Mouse (Mus musculus) gastrocnemius, adult 2 months (tissue): Measurements from ENCODE around the gene Cnfn. TPM values are rescaled to one million over a fixed set of nuclear protein-coding genes. Genes with fewer than 3 reads are reported as not detected.

ENCODE experiments used
- DNase-seq: peaks from one replicate; pipeline ENCODE4 v3.0.0; 2022
- H3K27ac ChIP-seq: fragments of 200-600 bp; 2 replicates; pipeline ENCODE4 v1.8.1; 2022; ENCODE audit warnings: mild to moderate bottlenecking
- H3K4me3 ChIP-seq: fragments of 200-600 bp; 2 replicates; pipeline ENCODE4 v1.8.1; 2022; ENCODE audit warnings: mild to moderate bottlenecking, moderate library complexity
- CTCF ChIP-seq: fragments of 200-600 bp; IDR thresholded peaks from 2 replicates; pipeline ENCODE4 v1.8.1; 2022; ENCODE audit warnings: antibody characterized with exemption, mild to moderate bottlenecking, moderate library complexity
- intact Hi-C: fragments of 180-260 bp; cut with DNase I; formaldehyde crosslinking; loops from one replicate; pipeline ENCODE4 v1.15.1; 2025
- total RNA-seq, 2 experiments: library from RNA; stranded (reverse); gene quantifications; 2 replicates each; pipeline ENCODE4 v1.2.3; 2021

Cnfn gene
- total RNA-seq, 2 experiments from 2014 or later, result not detected

DNA sequence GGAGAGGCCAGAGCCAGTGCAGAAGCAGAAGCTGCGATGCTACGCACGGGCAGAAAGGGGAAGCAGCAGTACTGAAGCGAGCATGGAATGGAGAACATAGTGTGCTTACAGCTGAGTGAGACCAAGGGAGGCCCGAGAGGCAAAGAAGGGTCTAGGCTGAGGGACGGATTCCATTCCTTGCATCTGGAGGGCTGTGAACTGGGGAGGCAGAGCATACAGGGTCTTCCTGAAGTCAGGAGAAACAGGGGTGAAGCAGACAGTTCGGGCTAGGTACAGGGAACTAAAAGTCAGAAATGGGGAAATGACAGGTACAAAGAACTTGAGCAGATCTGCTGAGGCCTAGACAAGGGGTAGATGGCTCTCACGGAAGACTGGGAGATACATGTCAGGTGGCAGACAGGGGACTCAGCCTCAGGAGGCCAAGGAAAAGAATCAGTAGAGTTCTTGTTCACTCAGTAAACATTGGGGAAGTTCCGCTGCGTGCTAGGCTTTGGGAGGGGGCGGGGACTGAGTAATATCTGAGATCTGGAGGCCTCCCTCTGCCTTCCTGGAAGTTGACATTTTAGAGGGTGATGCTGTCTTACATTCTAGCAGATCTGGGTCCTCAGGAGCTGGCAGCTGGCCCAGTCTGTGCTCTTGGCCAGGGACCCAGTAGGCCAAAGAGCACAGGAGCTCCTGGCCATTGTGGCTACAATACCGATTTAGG is 16.5 kb upstream of the Cnfn start:
- Histone ChIP-seq H3K27ac (peak overlapping the region; percentile 91), H3K4me3 (peak overlapping the region; percentile 72)
- intact Hi-C loops, result loop anchor here (5.0 kb wide), 2 partner anchors 104 to 149 kb away; partner anchors contain the start of gene Gsk3a
- TF ChIP-seq CTCF, result no peak
- DNase-seq, result peak; percentile 81

GRCm38 (mm10) chr7:25385259-25385658 is 15.7 kb upstream of the Cnfn start:
- intact Hi-C loops, result loop anchor here (5.0 kb wide), 2 partner anchors 103 to 148 kb away; partner anchors contain the start of gene Gsk3a
- H3K4me3 ChIP-seq, result peak overlapping the region; percentile 72
- TF ChIP-seq CTCF, result no peak
- H3K27ac ChIP-seq, result peak overlapping the region; percentile 91; the same call in 1 of the 2 replicates
- no peak for DNase-seq

GRCm38 (mm10) chr7:25384818-25385217 is 15.3 kb upstream of the Cnfn start:
- TF ChIP-seq CTCF, result no peak
- peak overlapping the region; percentile 40; the same call in 1 of the 2 replicates for H3K27ac ChIP-seq
- intact Hi-C loops, result loop anchor here (5.0 kb wide), 3 partner anchors 68 to 148 kb away; partner anchors contain the start of genes Gsk3a and Megf8
- DNase-seq, result no peak
- H3K4me3 ChIP-seq, result peak overlapping the region; percentile 72

DNA sequence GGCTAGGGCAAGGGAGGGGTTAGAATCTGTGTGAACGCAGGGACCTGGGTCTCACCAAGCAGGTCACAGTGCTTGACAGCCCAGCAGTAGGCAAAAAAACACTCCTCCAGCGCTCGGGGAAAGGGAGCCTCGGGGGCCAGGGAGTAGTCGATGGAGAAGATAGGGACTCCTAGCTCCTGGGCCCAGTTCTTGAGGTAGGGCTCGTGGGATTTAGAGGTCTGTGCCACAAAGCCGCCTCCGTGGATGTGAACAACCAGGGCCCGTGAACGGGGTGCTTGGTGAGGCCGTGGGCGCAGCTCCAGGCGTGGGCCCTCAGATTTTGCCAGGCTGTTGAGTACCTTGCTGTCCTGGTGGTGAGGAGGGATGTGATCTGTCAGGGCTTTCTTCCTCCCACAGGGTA is 14.8 kb upstream of the Cnfn start:
- intact Hi-C loops, result loop anchor here (5.0 kb wide), 1 partner anchor 67 kb away; the partner anchor contains the start of gene Megf8
- no peak for DNase-seq
- Histone ChIP-seq H3K27ac (no peak overlapping the region; the same call in 1 of the 2 replicates), H3K4me3 (peak overlapping the region; percentile 72; the same call in 1 of the 2 replicates)
- no peak for TF ChIP-seq CTCF

- no peak overlapping the region for H3K4me3 ChIP-seq
- intact Hi-C loops, result loop anchor here (5.0 kb wide), 1 partner anchor 67 kb away; the partner anchor contains the start of gene Megf8
- DNase-seq, result no peak
- TF ChIP-seq CTCF, result no peak
- no peak overlapping the region for H3K27ac ChIP-seq
Measured at GRCm38 (mm10) chr7:25383891-25384290, 14.4 kb upstream of the Cnfn start.

DNA sequence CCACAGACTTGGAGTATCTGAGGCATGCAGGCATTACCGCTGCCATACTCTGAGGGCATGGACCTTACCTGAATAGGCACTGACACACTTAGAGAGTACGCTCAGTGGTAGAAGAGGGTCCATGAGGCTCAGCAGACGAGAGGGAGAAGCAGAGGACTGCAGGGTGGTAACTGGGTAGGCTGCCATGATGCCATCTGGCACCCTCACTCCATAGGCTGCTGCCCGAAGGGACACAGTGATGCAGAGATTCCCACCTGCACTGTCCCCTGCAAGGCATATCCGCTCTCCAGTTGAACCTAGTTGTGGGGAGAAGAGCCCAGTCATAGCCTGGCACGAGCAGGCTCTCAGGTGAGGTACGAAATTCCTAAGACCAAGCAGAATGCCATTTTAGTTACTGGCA is 13.9 kb upstream of the Cnfn start:
- H3K4me3 ChIP-seq, result no peak overlapping the region
- intact Hi-C loops, result loop anchor here (5.0 kb wide), 1 partner anchor 66 kb away; the partner anchor contains the start of gene Megf8

GRCm38 (mm10) chr7:25382541-25382940 is 13.0 kb upstream of the Cnfn start:
- TF ChIP-seq CTCF, result no peak
- Histone ChIP-seq H3K27ac (no peak overlapping the region), H3K4me3 (no peak overlapping the region)
- intact Hi-C loops, result loop anchor here (5.0 kb wide), 1 partner anchor 65 kb away; the partner anchor contains the start of gene Megf8
- DNase-seq, result no peak

More for the DNA sequence above, 13.9 kb upstream of the Cnfn start:
- no peak for DNase-seq
- no peak overlapping the region for H3K27ac ChIP-seq
- no peak for TF ChIP-seq CTCF

DNA sequence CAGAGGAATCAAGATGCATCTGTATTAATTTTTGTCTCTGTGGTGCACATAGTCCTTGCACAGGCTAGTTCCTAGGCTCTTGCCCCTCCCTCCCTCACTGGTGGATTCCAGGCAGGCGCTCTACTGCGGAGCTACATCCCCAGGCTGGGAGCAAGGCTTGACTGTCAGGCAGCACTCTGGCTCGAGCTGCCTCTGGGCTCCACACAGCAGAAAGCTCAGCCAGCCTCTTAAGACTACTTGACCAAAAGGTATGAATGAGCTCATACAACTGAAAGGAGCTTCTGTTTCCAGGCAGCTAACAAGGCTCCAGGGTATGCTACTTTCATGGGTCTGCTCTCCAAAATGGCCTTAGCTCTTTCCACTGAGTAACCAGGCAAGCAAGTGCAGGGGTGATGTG is 11.8 kb upstream of the Cnfn start:
- no peak overlapping the region for H3K4me3 ChIP-seq
- H3K27ac ChIP-seq, result no peak overlapping the region
- no peak for DNase-seq
- TF ChIP-seq CTCF, result no peak
- intact Hi-C loops, result loop anchor here (5.0 kb wide), 1 partner anchor 64 kb away; the partner anchor contains the start of gene Megf8

DNA sequence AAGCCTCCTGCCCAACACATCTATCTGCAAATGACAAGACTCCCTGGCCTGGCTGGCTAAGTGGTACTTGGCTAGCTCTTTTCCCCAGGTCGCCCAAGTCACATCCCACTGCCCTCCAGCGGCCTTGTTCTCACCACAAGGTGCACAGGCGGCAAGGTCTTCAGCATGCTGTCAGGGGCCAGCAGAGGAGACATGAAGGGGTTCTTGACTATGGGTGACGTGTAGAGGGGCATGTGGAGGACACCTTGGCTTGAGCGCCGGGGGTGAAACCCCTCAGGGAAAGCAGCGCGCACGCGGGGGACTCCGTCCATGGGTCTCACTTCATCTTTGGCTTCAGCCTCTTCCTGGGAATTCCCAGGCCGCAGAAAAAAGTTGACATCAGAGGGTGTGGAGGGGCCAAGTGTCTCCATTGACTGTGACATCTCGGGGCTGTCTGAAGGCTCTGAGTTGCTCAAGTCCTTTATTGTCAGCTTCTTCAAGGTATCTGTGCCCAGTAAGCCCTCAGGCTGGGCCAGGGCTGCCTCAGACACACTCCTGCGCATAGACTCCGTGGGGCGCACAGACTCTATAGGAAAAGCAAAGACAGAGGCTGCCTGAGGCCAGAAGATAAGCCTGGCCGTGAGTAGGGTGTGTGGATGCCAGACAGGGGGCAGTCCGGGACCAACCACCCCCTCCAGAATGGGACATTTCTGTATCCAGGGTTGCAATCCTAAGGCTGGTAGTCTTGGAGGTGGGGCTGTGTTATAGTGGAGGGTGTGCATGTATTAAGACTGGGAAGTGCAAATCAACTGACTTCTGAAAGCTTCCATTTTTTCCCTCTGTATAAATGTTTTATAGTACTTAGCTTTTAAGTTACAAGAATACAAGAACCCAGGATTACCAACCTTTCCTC is 11.1 kb upstream of the Cnfn start:
- no peak for TF ChIP-seq CTCF
- intact Hi-C loops, result loop anchor here (5.0 kb wide), 1 partner anchor 63 kb away; the partner anchor contains the start of gene Megf8
- peak overlapping the region; percentile 60; the same call in 1 of the 2 replicates for H3K4me3 ChIP-seq
- no peak for DNase-seq
- no peak overlapping the region for H3K27ac ChIP-seq

DNA sequence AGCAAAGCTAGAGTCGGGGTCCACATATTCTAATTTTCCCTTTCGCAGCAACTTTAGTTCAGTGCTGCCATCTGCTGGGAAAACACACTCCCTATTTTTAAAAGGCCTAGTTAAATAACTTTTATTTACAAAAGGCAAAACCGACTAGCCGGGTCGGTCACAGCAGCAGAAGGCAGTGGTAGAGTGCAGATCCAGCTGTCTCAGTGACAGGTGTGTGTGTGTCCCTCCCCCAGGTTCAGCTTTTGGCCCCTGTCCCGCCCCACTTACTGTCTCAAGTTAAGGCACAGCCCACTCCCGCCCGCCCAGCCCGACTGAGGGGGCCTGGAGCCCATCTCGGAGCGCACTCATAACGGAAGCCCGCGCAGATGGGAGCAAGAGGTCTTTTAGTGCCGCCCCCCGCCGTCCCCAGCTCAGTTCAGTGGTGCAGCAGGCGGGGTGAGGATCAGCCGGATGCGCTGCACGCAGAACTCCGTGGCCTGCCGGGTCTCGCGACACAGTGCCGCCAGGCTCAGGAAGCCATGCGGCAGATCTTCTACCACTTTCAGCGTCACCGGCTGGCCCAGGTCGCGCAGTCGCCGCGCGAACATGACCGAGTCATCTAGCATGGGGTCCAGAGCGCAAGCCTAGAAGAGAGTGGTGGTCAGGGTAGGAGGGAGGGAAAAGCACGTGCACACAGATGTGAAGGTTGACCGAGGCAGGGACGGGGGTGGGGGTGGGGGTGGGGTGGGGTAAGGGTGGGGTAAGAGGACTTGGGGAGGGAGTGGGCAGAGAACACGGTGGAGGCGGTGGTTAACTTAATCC is 10.2 kb upstream of the Cnfn start:
- intact Hi-C loops, result loop anchor here (5.0 kb wide), 1 partner anchor 62 kb away; the partner anchor contains the start of gene Megf8
- TF ChIP-seq CTCF, result peak; percentile 60
- Histone ChIP-seq H3K4me3 (peak overlapping the region; percentile 60), H3K27ac (peak overlapping the region; percentile 65)
- no peak for DNase-seq

DNA sequence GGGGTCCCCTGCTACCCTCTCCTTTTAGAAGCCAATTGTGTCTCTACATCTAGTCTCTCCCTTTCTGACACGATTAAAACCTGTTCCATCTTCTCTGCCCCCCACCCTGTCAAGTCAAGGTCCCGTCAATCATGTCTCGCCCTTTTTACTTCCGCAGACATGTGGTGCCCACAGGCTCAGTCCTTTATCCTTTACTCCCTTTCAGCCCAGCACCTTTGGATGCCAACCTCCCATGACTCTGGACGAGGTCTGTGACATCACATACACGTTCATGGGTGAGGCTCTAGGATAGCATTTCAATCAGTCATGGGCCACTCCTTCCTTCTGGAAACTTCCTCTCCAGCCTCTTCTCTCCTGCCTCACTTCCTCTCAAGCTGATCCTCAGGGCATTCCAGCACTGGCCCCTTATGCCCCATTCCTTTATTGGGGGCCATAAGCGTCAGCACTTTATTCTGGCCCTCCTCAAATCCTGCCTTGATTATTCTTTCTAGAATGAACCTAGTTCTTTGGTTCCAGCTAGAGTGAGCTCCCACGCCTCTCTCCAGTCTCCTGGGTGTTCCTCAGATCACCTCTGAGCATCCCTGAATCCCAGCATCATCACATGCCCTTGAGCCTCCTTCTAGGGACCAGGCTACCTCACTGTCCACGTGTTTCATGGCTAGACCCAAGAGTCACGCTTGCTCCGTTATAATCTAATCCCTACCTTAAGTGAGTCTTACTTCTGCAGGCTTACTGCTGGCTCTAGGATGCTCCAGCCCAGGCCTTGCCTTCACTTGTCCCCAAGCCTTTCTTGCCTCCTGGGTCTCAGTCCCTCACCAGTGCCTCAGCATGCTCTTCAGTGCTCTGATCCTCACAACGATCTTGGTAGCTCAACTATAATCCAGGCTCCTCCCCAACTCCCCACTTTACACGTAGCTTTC is 8.9 kb upstream of the Cnfn start:
- DNase-seq, result no peak
- no peak for TF ChIP-seq CTCF
- Histone ChIP-seq H3K4me3 (no peak overlapping the region), H3K27ac (no peak overlapping the region)
- intact Hi-C loops, result no loop called here
